Mouse (Mus musculus): ENCODE measurements around the gene Notch2.

The Notch2 gene

DNA sequence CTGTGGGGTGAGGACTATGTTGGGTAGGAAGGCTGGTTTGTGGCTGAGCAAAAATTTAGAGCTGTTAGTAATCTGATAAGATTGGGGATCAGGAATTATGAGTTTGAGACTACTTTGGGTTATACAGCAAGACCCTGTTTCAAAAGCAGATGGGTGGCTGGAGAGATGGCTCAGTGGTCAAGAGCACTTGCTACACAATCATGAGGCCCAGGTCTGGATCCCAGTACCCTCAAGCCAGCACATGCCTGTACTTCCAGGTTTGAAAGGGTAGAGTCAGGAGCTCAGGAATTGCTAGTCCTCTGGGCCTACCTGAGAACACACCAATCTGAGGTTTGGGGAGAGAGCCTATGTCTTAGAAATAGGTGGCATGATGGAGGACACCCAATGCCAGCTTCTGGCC is 140.1 kb downstream of the Notch2 start:
- DNase-seq (ENCODE audit: low read depth, low spot score): no peak

GRCm38 (mm10) chr3:98156158-98156557 is 142.8 kb downstream of the Notch2 start:
- no peak for DNase-seq (ENCODE audit: low read depth, low spot score)

GRCm38 (mm10) chr3:98157073-98157472 is 143.7 kb downstream of the Notch2 start:
- no peak for DNase-seq (ENCODE audit: low read depth, low spot score)

GRCm38 (mm10) chr3:98157585-98157984 is 144.3 kb downstream of the Notch2 start:
- DNase-seq (ENCODE audit: low read depth, low spot score): no peak

DNA sequence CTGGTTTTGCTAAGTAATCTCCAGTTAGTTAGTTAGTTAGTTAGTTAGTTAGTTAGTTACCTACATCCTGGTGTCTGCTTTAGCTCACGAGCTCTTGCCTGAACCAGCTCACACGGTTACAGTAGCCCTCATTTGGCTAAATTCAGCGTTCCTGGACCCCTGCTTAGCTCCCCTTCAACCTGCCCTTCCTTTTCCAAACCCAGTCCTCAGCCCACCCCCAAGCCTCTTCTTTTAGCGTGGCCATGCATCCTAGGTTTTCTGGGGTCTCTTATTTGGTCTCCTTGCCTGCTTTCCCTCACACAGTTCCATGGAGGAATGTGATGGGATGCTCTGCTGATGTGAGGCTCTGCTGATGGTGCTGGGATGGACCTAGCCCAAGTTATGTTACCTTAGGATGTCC is 145.3 kb downstream of the Notch2 start:
- no peak for DNase-seq (ENCODE audit: low read depth, low spot score)

DNA sequence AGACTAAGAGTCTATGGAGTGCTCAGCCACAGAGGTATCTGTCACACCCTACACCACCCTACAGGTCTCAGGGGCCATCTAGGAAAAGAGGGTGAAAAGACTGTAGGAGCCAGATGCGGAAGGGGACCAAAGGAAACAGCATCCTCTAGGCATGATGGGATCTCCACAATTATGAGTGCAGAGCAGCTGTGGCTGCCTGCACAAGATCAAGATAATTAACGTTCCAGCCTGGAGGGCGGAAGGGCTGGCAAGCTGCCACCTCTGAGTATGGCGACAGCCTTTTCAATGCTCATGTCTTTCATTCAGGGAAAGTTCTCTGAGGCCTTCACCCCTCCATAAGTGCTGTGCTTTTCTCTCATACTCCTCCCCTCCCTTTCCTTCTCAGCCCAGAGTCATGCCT is 146.0 kb downstream of the Notch2 start:
- DNase-seq (ENCODE audit: low read depth, low spot score): no peak

- no peak for DNase-seq (ENCODE audit: low read depth, low spot score)
Measured at GRCm38 (mm10) chr3:98160330-98160729, 147.0 kb downstream of the Notch2 start, which contains the start of gene Adam30. Gene Adam30 (plus strand): TSS chr3:98160630.

DNA sequence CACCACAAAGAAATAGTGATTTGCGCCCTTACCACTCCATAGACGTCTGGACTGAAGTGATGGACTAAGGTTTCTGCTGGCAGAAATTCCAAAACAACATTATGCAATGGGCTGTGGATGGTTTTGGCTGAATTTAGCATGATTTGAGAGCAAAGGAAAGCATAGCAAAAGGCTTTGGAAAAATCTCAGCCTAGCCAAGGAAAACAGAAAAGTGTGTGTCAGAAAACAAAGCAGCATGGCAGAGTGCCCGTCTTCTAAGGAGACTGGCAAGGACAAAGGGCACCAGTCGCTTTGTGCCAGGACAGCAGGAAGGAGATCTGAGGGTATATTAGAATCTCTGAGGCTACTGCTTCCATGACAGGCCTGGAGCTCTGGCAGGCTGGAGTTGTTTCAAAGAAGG is 165.0 kb downstream of the Notch2 start:
- DNase-seq (ENCODE audit: low read depth, low spot score): no peak

- DNase-seq (ENCODE audit: low read depth, low spot score): peak; percentile 62
Measured at GRCm38 (mm10) chr3:98180805-98181204, 167.5 kb downstream of the Notch2 start.

DNA sequence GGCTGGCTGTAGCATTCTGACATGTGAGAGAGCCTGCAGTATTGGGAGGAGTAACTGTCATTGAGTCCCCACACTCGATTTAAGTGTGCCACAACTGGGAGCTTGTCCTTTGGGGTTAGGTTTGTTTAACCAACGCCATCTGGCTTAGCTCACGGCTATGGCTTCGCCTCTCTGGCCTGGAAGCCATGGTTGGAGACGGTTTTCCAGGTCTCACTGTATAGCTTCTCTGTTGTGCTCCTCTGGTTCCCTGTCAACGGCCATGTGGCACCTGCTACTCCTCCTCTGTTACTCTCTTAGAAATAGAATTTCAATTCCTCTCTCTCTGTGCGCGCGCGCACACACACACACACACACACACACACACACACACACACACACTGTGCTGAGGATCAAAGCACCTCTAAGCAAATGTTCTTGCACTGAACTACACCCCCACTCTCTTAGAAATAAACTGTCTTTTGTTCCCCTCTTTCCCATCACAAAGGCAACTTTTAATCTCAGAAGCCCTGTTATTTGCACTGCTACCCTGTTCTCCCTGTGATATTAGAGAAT is 171.9 kb downstream of the Notch2 start:
- no peak for DNase-seq (ENCODE audit: low read depth, low spot score)

GRCm38 (mm10) chr3:98187777-98188176 is 174.4 kb downstream of the Notch2 start:
- no peak for DNase-seq (ENCODE audit: low read depth, low spot score)

DNA sequence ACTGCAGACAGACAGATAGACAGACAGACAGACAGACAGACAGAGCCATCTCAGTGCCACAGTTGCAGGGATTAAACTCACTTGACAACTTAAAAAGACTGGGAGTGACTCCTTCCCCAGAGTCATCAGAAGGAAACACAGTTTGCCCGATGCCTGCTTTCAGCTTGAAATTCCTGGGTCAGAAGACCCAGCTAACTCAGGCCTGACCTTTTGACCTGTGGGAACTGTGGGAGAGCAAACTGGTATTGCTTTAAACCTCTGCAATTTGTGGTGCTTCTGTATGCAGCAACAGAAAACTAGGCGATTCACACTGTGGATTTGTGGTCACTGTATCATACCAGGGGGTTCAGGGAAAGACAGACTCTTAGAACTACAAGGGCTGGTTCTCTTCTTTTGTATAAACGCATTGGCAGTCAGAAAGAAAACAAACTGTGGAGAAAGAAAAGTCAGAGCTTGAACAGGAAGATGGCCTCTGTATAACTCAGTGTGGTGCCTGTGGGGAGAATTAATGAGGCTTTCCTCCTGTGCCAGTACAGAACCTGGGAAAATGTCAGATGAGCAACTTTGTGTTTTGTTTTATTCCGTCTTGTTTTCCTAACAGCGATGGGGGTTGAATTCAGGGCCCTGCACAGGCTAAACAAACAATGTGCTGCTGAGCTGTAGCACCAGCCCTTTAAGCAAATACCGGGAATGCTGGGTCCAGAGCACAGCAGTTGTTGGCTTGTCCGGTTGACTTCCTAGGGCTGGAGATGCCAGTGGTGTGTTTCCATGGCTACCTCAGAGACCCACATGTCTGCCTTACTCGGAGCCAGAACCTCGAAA is 184.6 kb downstream of the Notch2 start:
- DNase-seq (ENCODE audit: low read depth, low spot score): no peak

DNA sequence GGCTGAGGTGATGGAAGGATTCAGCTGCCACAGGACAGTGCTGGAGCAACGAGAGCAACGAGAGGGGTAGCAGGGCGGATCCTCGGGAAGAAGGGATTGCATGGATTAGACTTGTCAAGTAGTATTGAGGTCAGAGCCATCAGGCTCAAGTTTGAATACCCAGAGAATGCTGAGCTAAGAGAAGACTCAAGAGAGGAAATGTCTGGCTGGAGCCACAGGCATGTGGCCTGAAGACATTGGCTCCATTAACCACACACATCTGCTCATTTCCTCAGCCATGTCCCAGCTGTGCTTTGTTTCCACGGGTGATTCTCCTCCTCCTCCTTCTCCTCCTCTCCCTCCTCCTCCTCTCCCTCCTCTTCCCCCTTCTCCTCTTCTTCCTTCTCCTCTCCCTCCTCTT is 186.4 kb downstream of the Notch2 start:
- DNase-seq (ENCODE audit: low read depth, low spot score): no peak
